Mouse (Mus musculus): Measurements from ENCODE around the gene Crxos.
"Not testable (repeated sequence)": the region's sequence is repeated elsewhere in the genome, so short reads cannot be mapped to it uniquely, and the experiment has no call there.

Gene Crxos

DNA sequence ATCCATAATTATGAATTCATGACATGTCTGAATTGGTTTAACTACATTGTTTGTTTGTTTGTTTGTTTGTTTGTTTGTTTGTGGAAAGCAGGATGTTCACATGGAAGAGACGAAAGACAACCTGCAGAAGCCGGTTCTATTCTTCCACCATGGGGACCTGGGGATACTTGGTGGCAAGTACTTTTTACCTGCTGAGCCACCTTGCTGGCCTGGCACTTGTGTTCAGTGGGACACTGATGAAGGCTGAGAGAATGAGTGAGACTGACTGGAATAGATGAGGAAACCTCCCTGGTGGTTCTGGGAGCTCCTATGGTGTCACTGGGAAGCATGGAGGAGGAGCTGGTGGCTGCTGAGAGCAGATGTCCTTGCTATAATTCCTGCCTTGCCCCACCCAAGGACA, at the start of gene Crxos:
Crxos (plus strand) TSS at position 301 of the 400 bp plus-strand sequence.
- no peak for DNase-seq (ENCODE audit: low spot score)

DNA sequence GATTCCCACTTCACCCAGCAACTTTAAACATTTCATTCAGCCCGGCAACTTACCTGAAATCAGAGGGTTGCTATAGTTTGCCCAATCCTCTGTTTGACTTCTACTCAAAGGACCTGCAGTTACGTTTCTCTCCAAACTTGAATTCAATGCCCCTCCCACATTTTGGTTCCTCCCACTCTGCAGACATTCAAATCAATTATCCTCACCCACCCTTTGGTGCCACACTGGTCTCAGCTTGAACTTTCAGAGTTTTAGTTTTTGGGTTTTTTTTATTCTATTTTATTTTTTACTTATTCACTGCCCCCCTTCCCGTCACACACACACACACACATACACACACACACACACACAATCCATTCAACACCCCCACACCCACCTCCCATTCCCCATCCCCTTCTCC, 42.8 kb upstream of the Crxos start, which contains the start of gene Obox6:
Obox6 (minus strand) TSS at position 101 of the 400 bp plus-strand sequence.
- DNase-seq (ENCODE audit: low spot score), result no peak

DNA sequence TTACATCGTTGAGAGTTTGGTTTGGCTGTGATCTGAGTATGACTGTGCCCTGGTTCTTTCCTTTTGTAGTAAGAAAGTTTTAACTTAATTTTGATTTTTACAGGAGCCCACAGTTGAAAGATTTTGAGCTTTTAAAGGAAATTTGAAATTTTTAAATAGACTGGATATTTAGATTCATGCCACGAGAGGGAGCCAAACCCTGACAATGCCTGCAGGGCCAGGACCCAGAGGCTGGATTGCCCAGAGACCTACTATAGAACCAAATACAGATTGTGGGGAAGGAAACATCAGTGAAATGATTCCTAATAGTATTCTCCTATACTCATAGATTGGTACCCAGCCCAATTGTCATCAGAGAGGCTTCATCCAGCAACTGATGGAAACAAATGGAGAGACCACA, 22.8 kb upstream of the Crxos start:
- no peak for DNase-seq (ENCODE audit: low spot score)

DNA sequence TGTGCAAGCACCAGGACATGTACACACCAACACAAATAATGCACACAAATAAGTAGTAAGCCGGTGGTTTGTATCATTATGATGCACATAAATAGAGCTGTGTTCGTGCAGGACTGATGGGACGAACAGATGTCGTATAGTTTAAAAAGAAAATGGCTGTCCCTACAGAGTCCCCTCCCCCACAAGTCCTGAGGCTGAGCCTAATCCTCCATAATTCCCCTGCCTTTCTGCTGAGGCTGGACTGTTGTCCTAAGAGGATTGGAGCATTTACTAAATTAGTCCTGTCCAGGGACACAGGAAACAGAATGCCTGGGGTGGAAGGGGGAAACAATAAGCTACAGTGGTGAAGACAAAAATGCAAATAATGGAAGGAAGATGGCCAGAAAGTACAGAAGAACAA, 18.3 kb upstream of the Crxos start:
- DNase-seq (ENCODE audit: low spot score), result no peak

DNA sequence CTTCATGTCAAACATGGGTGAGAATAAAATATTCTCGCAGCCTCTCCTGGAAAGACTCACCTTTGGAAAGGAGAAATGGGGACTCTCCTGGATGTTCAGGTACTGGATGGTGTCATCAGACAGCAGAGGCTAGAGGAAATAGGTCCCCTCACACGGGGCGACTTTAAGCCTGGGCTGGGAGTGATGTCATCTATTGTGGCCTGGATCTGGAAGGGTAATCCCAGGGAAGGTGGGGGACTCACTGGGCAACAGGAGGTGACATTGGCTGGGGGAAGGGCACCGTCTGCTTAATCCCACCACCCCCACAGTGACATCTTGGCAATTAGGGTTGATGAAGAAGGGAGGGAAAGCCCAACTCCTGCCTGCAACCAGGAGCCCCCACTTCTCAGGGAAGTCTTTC, 2.7 kb upstream of the Crxos start, which contains the start of gene Crx:
Crx (minus strand) TSS at position 213 of the 400 bp plus-strand sequence.
- no peak for DNase-seq (ENCODE audit: low spot score)

DNA sequence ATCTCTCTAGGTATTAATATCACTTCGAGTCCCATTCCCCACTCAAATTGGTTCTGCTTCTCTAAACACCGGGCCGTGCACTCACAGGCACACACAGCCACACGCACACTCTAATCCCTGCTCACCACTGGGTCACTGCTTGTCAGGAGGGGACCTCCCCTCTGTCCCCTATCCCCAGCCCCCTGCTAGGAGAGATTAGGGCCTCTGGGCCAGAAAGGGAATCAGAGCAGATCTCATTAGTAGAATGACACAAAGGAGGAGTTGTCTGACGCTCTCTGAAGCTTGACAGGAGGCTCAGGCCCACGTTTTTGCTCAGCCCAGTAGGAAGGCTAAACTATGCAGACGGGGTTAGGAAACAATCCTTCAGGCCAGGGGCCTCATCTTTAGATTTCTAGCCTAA, 1.0 kb upstream of the Crxos start:
- DNase-seq (ENCODE audit: low spot score), result no peak

DNA sequence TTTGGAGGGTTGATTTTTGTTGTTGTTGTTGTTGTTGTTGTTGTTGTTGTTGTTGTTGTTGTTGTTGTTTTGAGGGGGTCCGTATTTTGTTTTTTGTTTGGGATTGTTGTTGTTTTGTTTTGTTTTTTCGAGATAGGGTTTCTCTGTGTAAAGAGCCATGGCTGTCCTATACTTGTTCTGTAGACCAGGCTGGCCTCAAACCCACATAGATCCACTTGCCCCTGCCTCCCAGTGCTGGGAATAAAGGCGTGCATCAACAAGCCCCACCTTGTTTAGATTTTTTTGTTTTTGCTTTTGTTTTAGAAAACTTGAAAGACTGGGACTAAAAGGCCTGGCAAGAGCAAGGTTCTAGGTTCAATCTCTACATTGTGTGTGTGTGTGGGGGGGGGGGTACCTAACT, 586 bp upstream of the Crxos start:
- no peak for DNase-seq (ENCODE audit: low spot score)

DNA sequence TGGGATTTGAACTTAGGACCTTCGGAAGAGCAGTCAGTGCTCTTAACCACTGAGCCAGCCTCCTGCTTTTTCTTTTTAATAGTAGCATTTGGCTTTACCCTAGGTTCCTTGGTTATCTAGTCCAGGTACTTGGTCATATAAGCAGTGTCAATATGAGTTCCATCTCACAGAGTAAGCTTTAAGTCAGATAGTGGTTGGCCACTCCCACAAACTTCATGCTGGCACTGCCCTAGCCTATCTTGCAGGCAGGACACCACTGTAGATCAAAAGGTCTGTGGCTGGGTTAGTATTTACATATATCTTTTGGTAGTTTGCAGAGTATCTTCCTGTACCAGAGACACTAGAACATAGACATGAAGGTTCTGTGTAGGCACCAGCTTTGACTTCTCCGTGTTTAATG, 1.7 kb downstream of the Crxos start:
- DNase-seq (ENCODE audit: low spot score), result no peak

DNA sequence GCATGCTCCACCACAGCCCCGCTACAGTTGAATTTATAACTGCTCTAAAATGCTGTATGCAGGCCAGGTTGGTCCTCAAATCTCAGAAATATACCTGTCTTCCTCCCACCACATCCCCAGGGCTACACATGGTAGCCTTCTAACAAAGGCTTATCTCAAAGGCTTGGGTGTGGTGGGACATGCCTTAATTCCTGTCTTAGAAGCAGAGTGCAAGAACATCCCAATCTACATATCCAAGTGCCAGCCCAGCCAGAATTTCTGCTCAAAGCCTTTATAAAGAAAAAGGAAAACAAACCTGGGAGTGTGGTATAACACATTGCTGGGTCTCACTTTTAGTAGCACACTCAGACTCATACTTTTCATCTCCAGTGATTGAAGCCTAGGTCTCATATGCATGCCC, 11.8 kb downstream of the Crxos start:
- DNase-seq (ENCODE audit: low spot score), result no peak

DNA sequence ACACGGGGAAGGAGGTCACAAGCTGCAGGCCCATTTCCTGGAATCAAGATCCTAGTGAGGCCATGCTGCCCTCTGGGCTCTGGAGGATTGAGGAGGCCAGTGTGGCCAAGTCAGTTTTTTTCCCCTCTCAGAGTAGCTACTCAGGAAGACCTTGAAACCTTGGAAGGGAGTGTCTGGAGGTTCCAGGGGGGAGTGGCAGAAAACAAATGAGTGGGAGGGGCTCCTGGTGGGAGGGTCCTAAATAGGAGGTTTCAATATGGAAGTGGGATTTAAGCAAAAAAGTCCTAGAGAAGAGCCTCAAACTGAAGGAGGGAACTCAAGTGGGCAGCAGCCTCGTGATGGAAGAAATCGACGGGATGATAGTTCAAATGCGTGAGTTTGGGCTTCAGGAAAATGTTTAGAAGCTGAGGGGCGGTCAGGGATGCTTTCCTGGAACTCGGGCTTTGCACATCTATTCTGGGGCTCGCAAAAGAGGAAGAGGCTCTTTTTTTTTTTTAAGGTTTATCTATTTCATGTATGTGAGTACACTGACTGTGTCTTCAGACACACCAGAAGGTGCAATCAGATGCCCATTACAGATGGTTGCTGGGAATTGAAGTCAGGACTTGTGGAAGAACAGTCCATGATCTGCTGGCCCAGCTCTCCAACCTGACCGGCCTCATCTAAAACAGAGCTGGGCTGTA, 19.1 kb downstream of the Crxos start:
- no peak for DNase-seq (ENCODE audit: low spot score)

DNA sequence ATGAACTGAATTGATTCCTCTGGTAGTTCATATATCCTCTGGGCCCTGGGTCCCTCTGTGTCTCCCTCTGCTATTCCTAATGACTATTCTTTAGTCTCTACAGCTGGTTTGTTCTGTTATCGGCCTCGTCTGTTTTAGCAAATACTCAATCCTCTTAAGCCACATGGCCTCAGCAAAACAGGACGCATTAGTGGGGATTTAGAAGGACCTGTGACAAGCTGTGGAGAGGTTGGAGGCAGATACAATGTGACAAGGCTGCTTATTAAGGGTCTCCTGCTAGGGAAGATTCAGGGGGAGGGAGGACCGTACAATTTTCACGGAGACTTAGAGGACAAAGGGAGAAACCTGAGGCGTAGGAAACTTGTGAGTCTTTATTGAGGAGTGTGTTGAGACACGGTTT, 23.4 kb downstream of the Crxos start:
- no peak for DNase-seq (ENCODE audit: low spot score)

DNA sequence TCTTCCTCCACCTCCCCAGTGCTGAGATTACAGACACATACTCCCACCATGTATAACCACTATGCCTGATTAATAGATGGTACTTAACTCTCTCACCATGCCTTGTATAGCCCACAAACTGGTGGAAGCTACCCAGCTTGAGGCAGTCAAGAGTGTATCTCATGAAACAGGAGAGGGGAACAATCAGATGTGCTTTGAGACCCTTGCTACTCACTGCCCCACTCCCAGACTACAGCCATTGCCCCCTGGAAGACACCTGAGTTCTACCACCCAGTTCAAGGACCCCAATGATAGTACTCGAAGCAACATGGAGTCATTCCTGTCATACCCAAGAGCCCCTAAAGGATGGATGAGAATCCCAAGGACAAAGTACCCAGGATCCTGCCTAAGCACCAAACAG, 24.2 kb downstream of the Crxos start:
- DNase-seq (ENCODE audit: low spot score), result no peak

DNA sequence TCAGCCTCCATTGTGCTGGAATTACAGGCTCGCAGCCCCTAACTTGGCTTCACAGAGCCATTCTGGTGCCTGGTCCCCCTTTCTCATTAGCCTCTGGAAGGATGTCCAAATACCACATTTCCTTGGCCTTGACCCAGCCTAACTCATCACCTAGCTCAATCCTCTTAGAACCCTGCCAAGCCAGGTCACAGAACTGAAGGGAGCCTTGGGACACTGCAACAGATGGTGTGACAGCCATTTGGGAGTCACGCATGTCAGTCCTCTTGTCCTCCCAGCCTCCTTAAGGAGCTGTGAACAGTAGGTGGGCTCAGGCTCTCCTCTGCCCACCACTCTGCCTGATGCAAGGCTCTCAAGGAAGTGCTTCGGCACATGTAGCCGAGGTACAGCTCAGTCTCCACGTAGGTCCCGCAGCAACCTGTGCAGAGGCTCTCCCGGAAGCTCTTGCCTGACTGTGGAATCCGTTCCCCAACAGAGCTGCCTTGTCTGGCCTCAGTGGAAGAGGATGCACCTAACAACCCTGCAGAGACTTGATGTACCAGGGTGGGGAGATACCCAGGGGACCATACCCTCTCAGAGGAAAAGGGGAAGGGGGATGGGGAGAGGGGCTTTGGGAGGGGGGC, 25.7 kb downstream of the Crxos start:
- DNase-seq (ENCODE audit: low spot score), result no peak

DNA sequence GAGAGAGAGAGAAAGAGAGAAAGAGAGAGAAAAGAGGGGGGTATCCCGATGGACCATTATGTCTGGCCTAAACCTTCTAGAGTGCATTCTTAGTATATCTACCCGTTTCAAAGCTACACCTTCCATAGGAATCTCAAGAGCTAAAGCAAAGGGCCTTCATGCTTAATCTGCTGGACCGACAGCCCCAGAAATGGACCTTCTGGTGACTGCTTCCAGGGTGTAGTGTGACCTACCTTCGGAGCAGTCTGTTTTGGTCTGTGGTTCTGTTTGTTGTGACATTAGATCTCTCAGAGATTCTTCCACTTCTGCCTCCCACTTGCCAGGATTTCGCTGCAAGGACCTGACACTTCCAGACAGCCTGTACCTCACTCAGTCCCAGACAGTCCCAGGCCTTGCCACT, 28.1 kb downstream of the Crxos start:
- DNase-seq (ENCODE audit: low spot score), result no peak

DNA sequence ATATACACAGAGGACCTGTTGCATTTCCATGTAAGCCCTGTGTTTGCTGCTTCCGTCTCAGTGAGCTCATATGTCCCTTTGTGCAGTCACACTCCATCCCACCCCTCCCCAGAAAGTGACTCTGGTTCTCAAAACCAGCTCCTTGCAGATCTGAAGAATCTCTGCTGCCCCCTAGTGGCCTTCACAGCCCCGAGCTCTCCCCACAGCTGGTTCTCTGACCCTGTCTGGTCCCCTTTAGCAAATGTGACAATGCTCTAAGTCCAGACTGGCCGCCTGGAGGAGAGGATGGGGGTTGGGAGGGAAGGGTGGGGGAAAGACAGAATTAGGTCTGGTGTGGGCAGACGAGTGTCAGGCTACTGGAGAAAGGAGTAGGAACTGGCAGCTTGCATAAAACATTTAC, 29.8 kb downstream of the Crxos start:
- DNase-seq (ENCODE audit: low spot score), result peak; percentile 43

DNA sequence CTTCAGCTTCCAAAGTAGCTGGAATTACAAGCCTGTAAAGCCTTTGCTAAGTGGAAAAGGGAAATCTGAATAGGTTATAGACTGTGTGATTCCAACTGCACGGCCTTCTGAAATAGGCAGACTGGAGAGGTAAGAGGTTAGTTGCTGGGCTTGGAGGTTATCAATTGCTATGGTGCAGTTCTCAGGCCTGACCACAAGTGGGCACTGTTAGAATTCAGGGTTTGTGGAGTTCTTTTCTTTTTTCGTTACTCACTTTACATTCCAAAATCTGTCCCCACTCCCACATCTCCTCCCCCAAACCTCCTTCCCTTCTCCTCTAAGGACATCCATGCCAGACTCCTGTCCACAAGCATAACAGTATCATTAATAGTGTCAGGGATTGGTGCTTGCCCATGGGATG, 31.8 kb downstream of the Crxos start:
- no peak for DNase-seq (ENCODE audit: low spot score)

DNA sequence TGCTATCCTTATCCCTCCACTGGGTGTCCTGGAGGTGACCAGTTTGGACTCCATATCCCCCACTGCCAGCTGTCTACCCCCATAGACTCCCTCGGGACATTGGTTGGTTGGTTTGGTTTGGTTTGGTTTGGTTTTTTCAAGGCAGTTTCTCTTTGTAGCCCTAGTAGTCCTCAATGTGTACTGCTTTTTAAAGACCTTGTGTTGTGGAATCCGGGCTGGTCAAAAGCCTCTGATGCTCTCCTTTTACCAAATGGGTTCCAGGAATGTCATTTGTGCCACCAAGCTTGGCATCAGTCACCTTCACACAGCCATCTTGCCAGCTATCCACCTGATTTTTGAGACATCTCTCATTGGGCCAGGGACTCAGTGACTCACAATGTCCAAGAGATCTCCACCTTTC, 32.3 kb downstream of the Crxos start:
- no peak for DNase-seq (ENCODE audit: low spot score)

DNA sequence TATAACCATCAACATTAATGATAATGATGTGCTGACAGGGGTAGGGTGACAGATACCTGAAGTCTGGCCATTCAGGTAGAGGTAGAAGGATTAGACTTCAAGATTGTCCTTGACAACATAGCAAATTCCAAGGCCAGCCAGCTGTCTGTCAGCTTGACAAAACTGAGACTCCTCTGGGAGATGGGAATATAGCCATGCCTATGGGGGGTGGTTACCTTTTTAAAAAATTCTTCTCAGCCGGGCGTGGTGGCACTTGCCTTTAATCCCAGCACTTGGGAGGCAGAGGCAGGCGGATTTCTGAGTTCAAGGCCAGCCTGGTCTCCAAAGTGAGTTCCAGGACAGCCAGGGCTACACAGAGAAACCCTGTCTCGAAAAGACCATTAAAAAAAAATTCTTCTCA, 33.3 kb downstream of the Crxos start:
- DNase-seq (ENCODE audit: low spot score), result not testable (repeated sequence)

DNA sequence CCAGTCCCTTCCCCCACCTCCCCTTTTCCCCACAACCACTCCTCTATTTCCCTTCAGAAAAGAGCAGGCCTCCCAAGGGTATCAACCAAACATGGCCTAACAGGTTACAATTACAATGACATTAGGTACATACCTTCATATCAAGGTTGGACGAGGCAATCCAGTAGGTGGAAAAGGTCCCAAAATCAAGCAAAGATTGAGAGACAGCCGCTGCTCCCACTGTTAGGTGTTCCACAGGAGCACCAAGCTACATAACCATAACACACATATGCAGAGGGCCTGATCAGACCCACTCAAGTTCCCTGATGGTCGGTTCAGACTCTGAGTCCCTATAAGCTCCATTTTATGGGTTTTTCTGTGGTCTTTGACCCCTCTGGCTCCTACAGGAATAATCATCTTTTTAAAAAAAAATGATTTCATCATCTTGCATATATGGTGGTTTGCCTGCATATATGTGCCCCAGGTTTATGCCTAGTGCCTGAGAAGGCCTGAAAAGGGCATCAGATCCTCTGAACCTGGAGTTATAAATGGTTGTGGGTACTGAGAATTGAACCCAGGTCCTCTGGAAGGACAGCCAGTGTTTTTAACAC, 33.8 kb downstream of the Crxos start:
- DNase-seq (ENCODE audit: low spot score), result no peak

DNA sequence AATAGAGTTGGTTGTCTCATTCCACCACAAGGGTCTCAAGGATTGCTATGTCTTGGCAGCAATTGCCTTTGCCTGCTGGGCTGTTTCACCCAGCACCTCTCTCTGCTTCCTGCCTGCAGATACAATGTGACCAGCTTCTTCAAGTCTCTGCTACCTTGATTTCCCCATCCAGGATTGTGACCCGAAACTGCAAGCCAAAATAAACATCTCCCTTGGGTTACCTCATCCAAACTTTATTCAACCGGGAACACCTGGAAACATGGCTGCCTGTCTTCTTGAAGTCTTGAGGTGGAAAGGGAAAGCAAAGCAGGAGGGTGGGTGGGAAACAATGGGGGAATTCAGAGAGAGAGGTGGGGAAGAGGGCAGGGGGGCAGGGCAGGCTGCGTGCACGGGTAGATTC, 34.6 kb downstream of the Crxos start:
- DNase-seq (ENCODE audit: low spot score), result no peak

DNA sequence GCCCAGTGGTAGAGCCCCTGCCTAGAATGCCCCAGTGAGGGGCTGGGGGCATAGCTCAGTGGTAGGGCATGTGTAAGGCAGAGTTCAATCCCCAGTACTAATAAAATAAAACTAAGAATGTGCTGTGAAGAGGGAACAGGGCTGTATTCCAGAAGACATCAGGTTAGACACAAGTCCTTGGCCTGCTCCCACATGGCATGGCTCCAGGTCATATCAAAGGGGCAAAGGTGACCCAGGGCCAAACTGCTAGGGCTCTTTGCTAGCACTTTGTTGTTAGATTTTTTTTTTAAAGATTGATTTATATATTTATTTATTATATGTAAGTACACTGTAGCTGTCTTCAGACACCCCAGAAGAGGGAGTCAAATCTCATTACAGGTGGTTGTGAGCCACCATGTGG, 36.0 kb downstream of the Crxos start:
- no peak for DNase-seq (ENCODE audit: low spot score)

DNA sequence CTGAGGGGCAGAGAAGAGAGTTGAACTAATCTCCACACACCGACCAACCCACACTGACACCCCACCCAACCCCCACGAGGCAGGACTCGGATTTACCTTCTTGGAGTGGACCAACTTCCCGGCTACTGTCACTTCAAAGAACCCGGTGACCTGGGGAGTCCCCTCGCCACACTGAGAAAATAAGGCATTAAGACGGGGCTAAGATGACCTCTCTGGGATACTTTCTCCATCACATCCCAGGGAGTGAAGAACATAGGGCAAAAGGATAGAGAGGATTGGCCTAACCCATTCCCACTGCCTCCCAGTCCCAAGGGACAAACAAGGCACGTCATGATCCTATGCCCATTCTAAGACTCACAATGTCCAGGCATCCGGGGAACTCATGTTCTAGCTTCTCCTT, 37.5 kb downstream of the Crxos start:
- no peak for DNase-seq (ENCODE audit: low spot score)

DNA sequence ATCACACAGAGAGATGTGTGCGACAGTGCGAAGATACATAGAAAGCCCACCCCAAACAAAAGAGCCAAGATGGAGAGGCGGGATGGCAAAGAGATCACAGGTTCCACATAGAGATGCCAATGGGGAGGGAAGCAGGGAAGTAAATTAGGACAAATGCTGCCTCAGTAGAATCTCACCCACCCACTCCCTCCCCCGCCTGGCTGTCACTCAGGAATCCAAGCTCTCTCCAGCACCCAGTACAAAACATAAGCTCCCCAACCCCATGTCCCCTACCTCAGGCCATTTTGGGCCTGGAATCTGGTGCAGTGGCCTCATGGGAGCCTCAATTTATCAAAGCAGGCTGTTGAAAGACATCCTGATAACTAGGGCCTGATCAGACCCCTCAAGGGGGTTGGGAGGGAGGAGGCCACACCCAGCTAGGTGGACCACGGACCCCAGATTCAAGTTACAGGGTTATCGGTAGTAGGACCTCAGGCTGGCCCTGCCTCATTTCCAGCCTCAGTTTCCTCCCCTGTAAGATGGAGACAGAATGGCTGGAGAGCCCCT, 38.3 kb downstream of the Crxos start:
- no peak for DNase-seq (ENCODE audit: low spot score)

Measured in ovary, adult 18-20 months (tissue).